ENCODE assay signal across 8 mouse cellular contexts in genomic region chr15:12667760-12668520, GRCm38 (mm10).
A peak's percentile ranks its signal among the peaks of the same experiment; 100 is the strongest.
DNase-seq lines count a peak whose midpoint lies in the region; ATAC-seq lines count a peak whose summit lies in the region.

No protein-coding gene starts in this region.

- no peak overlapping the region for H3K9ac ChIP-seq in kidney, embryonic 16.5 days (replicated peaks; ENCODE audit: low read length)
- no peak overlapping the region for H3K9ac ChIP-seq in intestine, embryonic 16.5 days (ENCODE audit: low read depth, low read length)

- H3K4me2 ChIP-seq in kidney, embryonic 16.5 days (replicated peaks; ENCODE audit: low read depth, low read length), result peak overlapping the region; percentile 38; the same call in 1 of the 2 replicates
- H3K4me2 ChIP-seq in intestine, embryonic 16.5 days (ENCODE audit: low read depth, low read length), result 0 out of 2 replicates have a peak overlapping the region, but pooled peaks have one; percentile 26

- peaks cover 6% of the 10 kb centered on the region; the same call in 1 of the 2 replicates for H3K4me1 ChIP-seq in kidney, embryonic 16.5 days (ENCODE audit: insufficient read depth, low read length)
- H3K4me1 ChIP-seq in intestine, embryonic 16.5 days (ENCODE audit: control insufficient read depth, insufficient read depth, low read length), result no peaks in the 10 kb centered on the region

- no peak overlapping the region for H3K27ac ChIP-seq in kidney, embryonic 16.5 days (ENCODE audit: low read length)
- H3K27ac ChIP-seq in intestine, embryonic 16.5 days (ENCODE audit: low read length), result no peak overlapping the region

- 31% methylated on average over 21 of the region's 21 CpGs for WGBS in kidney, embryonic 16.5 days
- WGBS in intestine, embryonic 16.5 days, result 42% methylated on average over 21 of the region's 21 CpGs

- H3K9me3 ChIP-seq in kidney, embryonic 16.5 days (ENCODE audit: low read length), result 0 out of 2 replicates have a peak, but pooled peaks cover 8% of the 10 kb centered on the region
- H3K9me3 ChIP-seq in intestine, embryonic 16.5 days (ENCODE audit: control insufficient read depth, low read length), result no peaks in the 10 kb centered on the region

- no peaks in the 10 kb centered on the region for H3K36me3 ChIP-seq in kidney, embryonic 16.5 days (ENCODE audit: insufficient read depth, low read length)
- no peaks in the 10 kb centered on the region for H3K36me3 ChIP-seq in intestine, embryonic 16.5 days (ENCODE audit: control insufficient read depth, insufficient read depth, low read length)

- no peak for DNase-seq in kidney, adult 18-20 months
- peak; percentile 60 for DNase-seq in ZHBTc4 (ENCODE audit: low read depth, low spot score)
- DNase-seq in retina, embryonic 14.5 days (ENCODE audit: low spot score), result peak; percentile 53
- DNase-seq in gastrocnemius, postnatal 36 days, result no peak
- no peak for DNase-seq in layer of hippocampus, postnatal 25 days (ENCODE audit: extremely low spot score in 1 of 2, low spot score in 1 of 2)
- DNase-seq in urinary bladder, postnatal 14 days (ENCODE audit: low spot score), result no peak

- H3K27me3 ChIP-seq in kidney, embryonic 16.5 days (ENCODE audit: insufficient read depth, low read length), result no peaks in the 10 kb centered on the region
- H3K27me3 ChIP-seq in intestine, embryonic 16.5 days (replicated peaks; ENCODE audit: control insufficient read depth, insufficient read depth, low read length), result no peaks in the 10 kb centered on the region

- 0 out of 2 replicates have a peak overlapping the region, but pooled peaks have one; percentile 5 for H3K4me3 ChIP-seq in kidney, embryonic 16.5 days (ENCODE audit: low read length)
- no peak overlapping the region for H3K4me3 ChIP-seq in intestine, embryonic 16.5 days (ENCODE audit: low read length)

- peak; percentile 68; the same call in 1 of the 2 replicates for ATAC-seq in kidney, embryonic 16.5 days (ENCODE audit: low FRiP score, low TSS enrichment)
- no peak for ATAC-seq in intestine, embryonic 16.5 days

- intact Hi-C loops in gastrocnemius, postnatal 36 days (cut with DNase I), result no loop called here

Comparison
In these comparisons a context has a peak if more than half of its experiments do, and no peak if none do; other contexts are left out.
1. DNase-seq: peak in ZHBTc4 (single experiment) and retina, embryonic 14.5 days (single experiment); none in kidney, adult 18-20 months (single experiment), gastrocnemius, postnatal 36 days (0 of 2), layer of hippocampus, postnatal 25 days (0 of 2) and urinary bladder, postnatal 14 days (single experiment).